Mouse (Mus musculus): Measurements from ENCODE around the gene Itpr3.
A peak's percentile ranks its signal among the peaks of the same experiment; 100 is the strongest.

Gene Itpr3

GRCm38 (mm10) chr17:27073778-27074177 lies 16.7 kb downstream of the Itpr3 start:
- no peak for DNase-seq

GRCm38 (mm10) chr17:27074236-27074635 lies 17.1 kb downstream of the Itpr3 start:
- DNase-seq = no peak

- DNase-seq = no peak
Measured at GRCm38 (mm10) chr17:27074849-27075745, 18.0 kb downstream of the Itpr3 start.

GRCm38 (mm10) chr17:27077133-27077532 lies 20.0 kb downstream of the Itpr3 start:
- no peak for DNase-seq

- no peak for DNase-seq
Measured at GRCm38 (mm10) chr17:27077920-27078319, 20.8 kb downstream of the Itpr3 start.

- DNase-seq = no peak
Measured at GRCm38 (mm10) chr17:27078499-27078898, 21.4 kb downstream of the Itpr3 start.

GRCm38 (mm10) chr17:27081868-27082267 lies 24.8 kb downstream of the Itpr3 start:
- no peak for DNase-seq

- no peak for DNase-seq
Measured at GRCm38 (mm10) chr17:27082796-27083195, 25.7 kb downstream of the Itpr3 start.

- DNase-seq = no peak
Measured at GRCm38 (mm10) chr17:27083601-27084000, 26.5 kb downstream of the Itpr3 start.

GRCm38 (mm10) chr17:27085676-27086075 lies 28.6 kb downstream of the Itpr3 start:
- peak; percentile 78 for DNase-seq

GRCm38 (mm10) chr17:27087426-27087825 lies 30.3 kb downstream of the Itpr3 start:
- DNase-seq = peak; percentile 22

GRCm38 (mm10) chr17:27090068-27090467 lies 33.0 kb downstream of the Itpr3 start:
- DNase-seq = no peak

GRCm38 (mm10) chr17:27095690-27096089 lies 38.6 kb downstream of the Itpr3 start:
- DNase-seq = peak; percentile 36

GRCm38 (mm10) chr17:27101675-27102074 lies 44.6 kb downstream of the Itpr3 start:
- no peak for DNase-seq

- DNase-seq = no peak
Measured at GRCm38 (mm10) chr17:27105698-27106470, 48.8 kb downstream of the Itpr3 start.

GRCm38 (mm10) chr17:27106745-27107144 lies 49.6 kb downstream of the Itpr3 start:
- DNase-seq = no peak

GRCm38 (mm10) chr17:27107936-27108335 lies 50.8 kb downstream of the Itpr3 start:
- DNase-seq = no peak

GRCm38 (mm10) chr17:27110072-27110471 lies 53.0 kb downstream of the Itpr3 start:
- DNase-seq = no peak

GRCm38 (mm10) chr17:27118676-27119539 lies 61.8 kb downstream of the Itpr3 start:
- no peak for DNase-seq

- no peak for DNase-seq
Measured at GRCm38 (mm10) chr17:27119540-27119895, 62.4 kb downstream of the Itpr3 start.

- no peak for DNase-seq
Measured at GRCm38 (mm10) chr17:27119954-27120353, 62.9 kb downstream of the Itpr3 start.

- peak; percentile 79 for DNase-seq
Measured at GRCm38 (mm10) chr17:27120561-27121024, 63.5 kb downstream of the Itpr3 start.

GRCm38 (mm10) chr17:27121266-27121665 lies 64.2 kb downstream of the Itpr3 start:
- DNase-seq = peak; percentile 31

All from right cerebral cortex, postnatal 4 days (tissue).